Mouse (Mus musculus) liver, embryonic 12.5 days (tissue): Measurements from ENCODE around the gene Hdac1. TPM values are rescaled to one million over a fixed set of nuclear protein-coding genes. Genes with fewer than 3 reads are reported as not detected.

Source experiments
- ATAC-seq: fragments of 200-750 bp; cut with Nextera tagmentation; 2 replicates; pipeline ENCODE4 v1.8.0; 2017; ENCODE audit warnings: moderate number of reproducible peaks, mild to moderate bottlenecking, moderate library complexity
- H3K27ac ChIP-seq: fragments of 300-500 bp; sonication (generic); 2 replicates; pipeline ENCODE4 v1.5.1; 2016; ENCODE audit warnings: mild to moderate bottlenecking
- H3K27me3 ChIP-seq: fragments of 300-500 bp; sonication (generic); replicated peaks from 2 replicates; pipeline ENCODE4 v1.6.1; 2016; ENCODE audit warnings: mild to moderate bottlenecking, moderate library complexity
- H3K36me3 ChIP-seq: fragments of 300-500 bp; sonication (generic); 2 replicates; pipeline ENCODE4 v1.6.1; 2016; ENCODE audit warnings: mild to moderate bottlenecking, moderate library complexity
- H3K4me1 ChIP-seq: fragments of 300-500 bp; sonication (generic); 2 replicates; pipeline ENCODE4 v1.6.1; 2016
- H3K4me2 ChIP-seq: fragments of 300-500 bp; sonication (generic); 2 replicates; pipeline ENCODE4 v1.6.1; 2016; ENCODE audit warnings: mild to moderate bottlenecking, moderate library complexity
- H3K4me3 ChIP-seq: fragments of 300-500 bp; sonication (generic); 2 replicates; pipeline ENCODE4 v1.5.1; 2016; ENCODE audit warnings: mild to moderate bottlenecking, moderate library complexity
- H3K9ac ChIP-seq: fragments of 300-500 bp; sonication (generic); 2 replicates; pipeline ENCODE4 v1.6.1; 2016; ENCODE audit warnings: mild to moderate bottlenecking, moderate library complexity
- H3K9me3 ChIP-seq: fragments of 300-500 bp; sonication (generic); replicated peaks from 2 replicates; pipeline ENCODE4 v1.6.1; 2016; ENCODE audit warnings: mild to moderate bottlenecking, moderate library complexity
- WGBS: fragments of 180-500 bp; shearing (Covaris S2); methylation state at CpG from one replicate; pipeline ENCODE4 v1.1.7; 2016; ENCODE audit not compliant: insufficient replicate concordance; 5-methylcytosine and 5-hydroxymethylcytosine counted together
- polyA plus RNA-seq: library from polyadenylated mRNA; unstranded; fragments of >200 nt; fragmentation: Nextera tagmentation; extraction: Ambion mirVana; gene quantifications from 2 replicates; pipeline ENCODE4 v1.2.1, GENCODE M21; 2016

Hdac1 gene
- polyA plus RNA-seq, 1 experiment from 2014 or later = 145 TPM

- Histone ChIP-seq H3K4me2 (no peak overlapping the region), H3K27me3 (peaks cover 60% of the 10 kb centered on the region), H3K9ac (no peak overlapping the region), H3K4me3 (no peak overlapping the region), H3K4me1 (peaks cover 34% of the 10 kb centered on the region), H3K36me3 (no peaks in the 10 kb centered on the region), H3K9me3 (no peaks in the 10 kb centered on the region), H3K27ac (no peak overlapping the region)
- 57% methylated on average over 15 of the region's 15 CpGs for WGBS
- ATAC-seq = no peak
These were observed 33.5 kb downstream of the Hdac1 start for GRCm38 (mm10) chr4:129508834-129509600.

GRCm38 (mm10) chr4:129508237-129508515, 34.3 kb downstream of the Hdac1 start:
- Histone ChIP-seq H3K27ac (no peak overlapping the region), H3K4me3 (no peak overlapping the region), H3K4me1 (peaks cover 32% of the 10 kb centered on the region), H3K4me2 (no peak overlapping the region), H3K9me3 (no peaks in the 10 kb centered on the region), H3K27me3 (peaks cover 57% of the 10 kb centered on the region), H3K9ac (no peak overlapping the region), H3K36me3 (no peaks in the 10 kb centered on the region)
- no peak for ATAC-seq
- WGBS = 45% methylated on average over 3 of the region's 3 CpGs

- Histone ChIP-seq H3K4me1 (peaks cover 32% of the 10 kb centered on the region), H3K9ac (no peak overlapping the region), H3K27me3 (peaks cover 53% of the 10 kb centered on the region), H3K36me3 (no peaks in the 10 kb centered on the region), H3K4me3 (no peak overlapping the region), H3K27ac (no peak overlapping the region), H3K9me3 (no peaks in the 10 kb centered on the region), H3K4me2 (no peak overlapping the region)
- no peak for ATAC-seq
- 45% methylated on average over 9 of the region's 10 CpGs for WGBS
These were observed 34.9 kb downstream of the Hdac1 start for GRCm38 (mm10) chr4:129507434-129508236.

GRCm38 (mm10) chr4:129505511-129505910, 37.0 kb downstream of the Hdac1 start:
- no peak for ATAC-seq
- Histone ChIP-seq H3K27me3 (peaks cover 32% of the 10 kb centered on the region), H3K9ac (no peak overlapping the region), H3K36me3 (no peaks in the 10 kb centered on the region), H3K27ac (no peak overlapping the region), H3K9me3 (no peaks in the 10 kb centered on the region), H3K4me3 (no peak overlapping the region), H3K4me1 (peaks cover 50% of the 10 kb centered on the region), H3K4me2 (no peak overlapping the region)
- WGBS = 73% methylated on average over 3 of the region's 3 CpGs

- no peak overlapping the region for H3K9ac ChIP-seq
- H3K4me2 ChIP-seq = no peak overlapping the region
- H3K27me3 ChIP-seq = peaks cover 21% of the 10 kb centered on the region
- no peaks in the 10 kb centered on the region for H3K9me3 ChIP-seq
- no peaks in the 10 kb centered on the region for H3K36me3 ChIP-seq
- H3K4me1 ChIP-seq = peaks cover 62% of the 10 kb centered on the region
- H3K27ac ChIP-seq = no peak overlapping the region
- ATAC-seq = no peak
- H3K4me3 ChIP-seq = no peak overlapping the region
- 42% methylated on average over 11 of the region's 11 CpGs for WGBS
These were observed 39.5 kb downstream of the Hdac1 start for GRCm38 (mm10) chr4:129502901-129503444.

- no peak for ATAC-seq
- 33% methylated on average over 9 of the region's 9 CpGs for WGBS
- Histone ChIP-seq H3K36me3 (no peaks in the 10 kb centered on the region), H3K4me1 (peaks cover 61% of the 10 kb centered on the region), H3K4me3 (no peak overlapping the region), H3K27me3 (peaks cover 24% of the 10 kb centered on the region), H3K27ac (no peak overlapping the region), H3K9ac (no peak overlapping the region), H3K9me3 (no peaks in the 10 kb centered on the region), H3K4me2 (no peak overlapping the region)
These were observed 40.1 kb downstream of the Hdac1 start for GRCm38 (mm10) chr4:129502327-129502888.

GRCm38 (mm10) chr4:129500607-129501566, 41.6 kb downstream of the Hdac1 start:
- peak; percentile 81 for ATAC-seq
- H3K4me2 ChIP-seq = peak overlapping the region; percentile 97
- H3K27me3 ChIP-seq = peaks cover 34% of the 10 kb centered on the region
- H3K4me3 ChIP-seq = peak overlapping the region; percentile 61
- H3K36me3 ChIP-seq = no peaks in the 10 kb centered on the region
- 2% methylated on average over 46 of the region's 49 CpGs for WGBS
- H3K27ac ChIP-seq = peak overlapping the region; percentile 82
- peaks cover 75% of the 10 kb centered on the region for H3K4me1 ChIP-seq
- peak overlapping the region; percentile 69 for H3K9ac ChIP-seq
- no peaks in the 10 kb centered on the region for H3K9me3 ChIP-seq

- Histone ChIP-seq H3K36me3 (no peaks in the 10 kb centered on the region), H3K4me2 (peak overlapping the region; percentile 97), H3K9ac (no peak overlapping the region), H3K4me3 (peak overlapping the region; percentile 61), H3K9me3 (no peaks in the 10 kb centered on the region), H3K27me3 (peaks cover 33% of the 10 kb centered on the region), H3K27ac (peak overlapping the region; percentile 82), H3K4me1 (peaks cover 82% of the 10 kb centered on the region)
- no peak for ATAC-seq
- WGBS = 78% methylated on average over 8 of the region's 8 CpGs
These were observed 42.5 kb downstream of the Hdac1 start for GRCm38 (mm10) chr4:129500017-129500416.

GRCm38 (mm10) chr4:129498941-129499340, 43.6 kb downstream of the Hdac1 start:
- no peak overlapping the region for H3K4me2 ChIP-seq
- H3K36me3 ChIP-seq = no peaks in the 10 kb centered on the region
- H3K9me3 ChIP-seq = no peaks in the 10 kb centered on the region
- ATAC-seq = no peak
- peaks cover 79% of the 10 kb centered on the region for H3K4me1 ChIP-seq
- H3K27ac ChIP-seq = peak overlapping the region; percentile 82
- H3K4me3 ChIP-seq = no peak overlapping the region
- H3K27me3 ChIP-seq = peaks cover 38% of the 10 kb centered on the region
- H3K9ac ChIP-seq = no peak overlapping the region
- 45% methylated on average over 3 of the region's 3 CpGs for WGBS

GRCm38 (mm10) chr4:129496631-129497030, 45.9 kb downstream of the Hdac1 start:
- H3K9me3 ChIP-seq = no peaks in the 10 kb centered on the region
- peak overlapping the region; percentile 23 for H3K27ac ChIP-seq
- H3K27me3 ChIP-seq = peaks cover 47% of the 10 kb centered on the region
- peak; percentile 14; the same call in 1 of the 2 replicates for ATAC-seq
- 0 out of 2 replicates have a peak overlapping the region, but pooled peaks have one; percentile 2 for H3K4me2 ChIP-seq
- H3K4me3 ChIP-seq = no peak overlapping the region
- H3K36me3 ChIP-seq = no peaks in the 10 kb centered on the region
- peaks cover 62% of the 10 kb centered on the region for H3K4me1 ChIP-seq
- 8% methylated on average over 6 of the region's 6 CpGs for WGBS
- no peak overlapping the region for H3K9ac ChIP-seq
